Mouse (Mus musculus) hindbrain, embryonic 14.5 days (tissue): Measurements from ENCODE around the gene Cdk14. TPM values are rescaled to one million over a fixed set of nuclear protein-coding genes. Genes with fewer than 3 reads are reported as not detected.

Experiments
- ATAC-seq: fragments of 200-750 bp; cut with Nextera tagmentation; 2 replicates; pipeline ENCODE4 v1.8.0; 2017; ENCODE audit warnings: moderate number of reproducible peaks, mild to moderate bottlenecking, moderate TSS enrichment, moderate library complexity; ENCODE audit not compliant: low FRiP score
- DNase-seq: peaks from one replicate; pipeline ENCODE4 v3.0.0-alpha.2; 2015; ENCODE audit warnings: low spot score
- H3K27ac ChIP-seq: fragments of 300-500 bp; sonication (generic); 2 replicates; pipeline ENCODE4 v1.5.1; 2014; ENCODE audit warnings: mild to moderate bottlenecking, moderate library complexity
- H3K27me3 ChIP-seq: fragments of 300-500 bp; sonication (generic); 2 replicates; pipeline ENCODE4 v1.6.1; 2014; ENCODE audit warnings: mild to moderate bottlenecking, low read length, mixed read lengths; ENCODE audit not compliant: control insufficient read depth, insufficient read depth
- H3K36me3 ChIP-seq: fragments of 300-500 bp; sonication (generic); replicated peaks from 2 replicates; pipeline ENCODE4 v1.6.1; 2014; ENCODE audit not compliant: control insufficient read depth, insufficient read depth
- H3K4me1 ChIP-seq: fragments of 300-500 bp; sonication (generic); replicated peaks from 2 replicates; pipeline ENCODE4 v1.6.1; 2014; ENCODE audit warnings: antibody characterized with exemption, low read length, mixed read lengths; ENCODE audit not compliant: control insufficient read depth, insufficient read depth
- H3K4me2 ChIP-seq: fragments of 300-500 bp; sonication (generic); replicated peaks from 2 replicates; pipeline ENCODE4 v1.6.1; 2014; ENCODE audit warnings: mild to moderate bottlenecking, moderate library complexity
- H3K4me3 ChIP-seq: fragments of 300-500 bp; sonication (generic); replicated peaks from 2 replicates; pipeline ENCODE4 v1.5.1; 2014; ENCODE audit warnings: mild to moderate bottlenecking, low read length
- H3K9ac ChIP-seq: fragments of 300-500 bp; sonication (generic); 2 replicates; pipeline ENCODE4 v1.6.1; 2014
- H3K9me3 ChIP-seq: fragments of 300-500 bp; sonication (generic); 2 replicates; pipeline ENCODE4 v1.6.1; 2016; ENCODE audit warnings: low read length; ENCODE audit not compliant: control insufficient read depth
- WGBS: fragments of 180-500 bp; shearing (Covaris S2); extraction: QIAGEN DNeasy Blood & Tissue Kit; methylation state at CpG from one replicate; pipeline ENCODE4 v1.1.7; 2014; 5-methylcytosine and 5-hydroxymethylcytosine counted together
- polyA plus RNA-seq: library from polyadenylated mRNA; unstranded; fragments of >200 nt; fragmentation: Nextera tagmentation; extraction: Ambion mirVana; gene quantifications from 2 replicates; pipeline ENCODE4 v1.2.1, GENCODE M21; 2014

Gene Cdk14
- polyA plus RNA-seq, 1 experiment from 2014 or later = 55.6 TPM

- H3K4me1 ChIP-seq = no peaks in the 10 kb centered on the region
- WGBS = 93% methylated on average over 8 of the region's 8 CpGs
- no peaks in the 10 kb centered on the region for H3K27me3 ChIP-seq
- no peaks in the 10 kb centered on the region for H3K36me3 ChIP-seq
- H3K9ac ChIP-seq = no peak overlapping the region
- H3K9me3 ChIP-seq = no peaks in the 10 kb centered on the region
- DNase-seq (no peak), ATAC-seq (no peak)
- H3K27ac ChIP-seq = no peak overlapping the region
- H3K4me3 ChIP-seq = no peak overlapping the region
- no peak overlapping the region for H3K4me2 ChIP-seq
Measured at GRCm38 (mm10) chr5:5303102-5303670, 116.9 kb downstream of the Cdk14 start.

- DNase-seq (no peak), ATAC-seq (no peak)
- no peaks in the 10 kb centered on the region for H3K36me3 ChIP-seq
- no peak overlapping the region for H3K4me2 ChIP-seq
- H3K9me3 ChIP-seq = no peaks in the 10 kb centered on the region
- no peak overlapping the region for H3K27ac ChIP-seq
- H3K4me1 ChIP-seq = no peaks in the 10 kb centered on the region
- WGBS = 92% methylated on average over 12 of the region's 12 CpGs
- H3K4me3 ChIP-seq = no peak overlapping the region
- H3K9ac ChIP-seq = no peak overlapping the region
- no peaks in the 10 kb centered on the region for H3K27me3 ChIP-seq
Measured at GRCm38 (mm10) chr5:5301571-5302079, 118.5 kb downstream of the Cdk14 start.

- no peak overlapping the region for H3K27ac ChIP-seq
- H3K27me3 ChIP-seq = no peaks in the 10 kb centered on the region
- H3K4me2 ChIP-seq = no peak overlapping the region
- H3K9me3 ChIP-seq = no peaks in the 10 kb centered on the region
- no peak overlapping the region for H3K9ac ChIP-seq
- H3K4me1 ChIP-seq = no peaks in the 10 kb centered on the region
- 73% methylated on average over 2 of the region's 2 CpGs for WGBS
- no peaks in the 10 kb centered on the region for H3K36me3 ChIP-seq
- DNase-seq (no peak), ATAC-seq (no peak)
- no peak overlapping the region for H3K4me3 ChIP-seq
Measured at GRCm38 (mm10) chr5:5300998-5301397, 119.1 kb downstream of the Cdk14 start.

GRCm38 (mm10) chr5:5300290-5300689 lies 119.8 kb downstream of the Cdk14 start:
- Histone ChIP-seq H3K9me3 (no peaks in the 10 kb centered on the region), H3K27me3 (no peaks in the 10 kb centered on the region), H3K4me2 (no peak overlapping the region), H3K9ac (no peak overlapping the region), H3K36me3 (no peaks in the 10 kb centered on the region), H3K4me1 (no peaks in the 10 kb centered on the region), H3K4me3 (no peak overlapping the region), H3K27ac (no peak overlapping the region)
- peak; percentile 10; the same call in 1 of the 2 replicates for ATAC-seq
- no peak for DNase-seq
- WGBS = 45% methylated on average over 1 of the region's 1 CpGs

- 0 out of 2 replicates have a peak, but pooled peaks cover 3% of the 10 kb centered on the region for H3K4me1 ChIP-seq
- no peaks in the 10 kb centered on the region for H3K27me3 ChIP-seq
- H3K36me3 ChIP-seq = no peaks in the 10 kb centered on the region
- H3K9ac ChIP-seq = no peak overlapping the region
- H3K4me2 ChIP-seq = no peak overlapping the region
- 72% methylated on average over 7 of the region's 7 CpGs for WGBS
- ATAC-seq (no peak), DNase-seq (no peak)
- no peak overlapping the region for H3K4me3 ChIP-seq
- no peaks in the 10 kb centered on the region for H3K9me3 ChIP-seq
- no peak overlapping the region for H3K27ac ChIP-seq
Measured at GRCm38 (mm10) chr5:5297222-5297621, 122.9 kb downstream of the Cdk14 start.

- no peak for DNase-seq
- no peaks in the 10 kb centered on the region for H3K9me3 ChIP-seq
Measured at GRCm38 (mm10) chr5:5296773-5297172, 123.3 kb downstream of the Cdk14 start.

GRCm38 (mm10) chr5:5292830-5293542 lies 127.1 kb downstream of the Cdk14 start:
- ATAC-seq (no peak), DNase-seq (no peak)
- Histone ChIP-seq H3K4me2 (no peak overlapping the region), H3K4me3 (no peak overlapping the region), H3K4me1 (0 out of 2 replicates have a peak, but pooled peaks cover 3% of the 10 kb centered on the region), H3K27ac (no peak overlapping the region), H3K9me3 (no peaks in the 10 kb centered on the region), H3K27me3 (no peaks in the 10 kb centered on the region), H3K36me3 (no peaks in the 10 kb centered on the region), H3K9ac (no peak overlapping the region)
- 77% methylated on average over 8 of the region's 8 CpGs for WGBS

More at GRCm38 (mm10) chr5:5296773-5297172, 123.3 kb downstream of the Cdk14 start:
- H3K4me2 ChIP-seq = no peak overlapping the region
- H3K4me1 ChIP-seq = 0 out of 2 replicates have a peak, but pooled peaks cover 3% of the 10 kb centered on the region
- no peaks in the 10 kb centered on the region for H3K27me3 ChIP-seq
- no peak overlapping the region for H3K9ac ChIP-seq
- no peak overlapping the region for H3K4me3 ChIP-seq
- H3K27ac ChIP-seq = no peak overlapping the region
- ATAC-seq = no peak
- H3K36me3 ChIP-seq = no peaks in the 10 kb centered on the region

- no peak overlapping the region for H3K4me3 ChIP-seq
- ATAC-seq (no peak), DNase-seq (no peak)
- no peaks in the 10 kb centered on the region for H3K36me3 ChIP-seq
- H3K9me3 ChIP-seq = no peaks in the 10 kb centered on the region
- no peak overlapping the region for H3K27ac ChIP-seq
- no peaks in the 10 kb centered on the region for H3K27me3 ChIP-seq
- 0 out of 2 replicates have a peak, but pooled peaks cover 3% of the 10 kb centered on the region for H3K4me1 ChIP-seq
- H3K9ac ChIP-seq = no peak overlapping the region
- 76% methylated on average over 6 of the region's 6 CpGs for WGBS
- no peak overlapping the region for H3K4me2 ChIP-seq
Measured at GRCm38 (mm10) chr5:5291321-5291991, 128.7 kb downstream of the Cdk14 start.

GRCm38 (mm10) chr5:5290714-5291113 lies 129.4 kb downstream of the Cdk14 start:
- H3K36me3 ChIP-seq = no peaks in the 10 kb centered on the region
- WGBS = 83% methylated on average over 4 of the region's 4 CpGs
- no peaks in the 10 kb centered on the region for H3K27me3 ChIP-seq
- H3K4me2 ChIP-seq = no peak overlapping the region
- H3K4me1 ChIP-seq = 0 out of 2 replicates have a peak, but pooled peaks cover 3% of the 10 kb centered on the region
- ATAC-seq (no peak), DNase-seq (no peak)
- H3K4me3 ChIP-seq = no peak overlapping the region
- no peaks in the 10 kb centered on the region for H3K9me3 ChIP-seq
- H3K9ac ChIP-seq = no peak overlapping the region
- no peak overlapping the region for H3K27ac ChIP-seq
